Mouse (Mus musculus) layer of hippocampus, postnatal 25 days (tissue): ENCODE measurements around the gene Ptchd1. TPM values are rescaled to one million over a fixed set of nuclear protein-coding genes. Genes with fewer than 3 reads are reported as not detected.

Experiments used
- total RNA-seq, 2 experiments: library from RNA; stranded (reverse); gene quantifications; 2 replicates each; pipeline ENCODE4 v1.2.3; 2021

Ptchd1 gene
- total RNA-seq, 2 experiments from 2014 or later: 7.1 to 7.9 TPM

Other genes with a start within 250 kb of the Ptchd1 start
- not detected for gene Gm15155, start 927 bp upstream of the Ptchd1 start, total RNA-seq